Mouse (Mus musculus): ENCODE measurements around the gene Stk10. TPM values are rescaled to one million over a fixed set of nuclear protein-coding genes. Genes with fewer than 3 reads are reported as not detected.

Stk10 gene
- polyA plus RNA-seq, 1 experiment from 2014 or later, result 5.5 TPM

DNA sequence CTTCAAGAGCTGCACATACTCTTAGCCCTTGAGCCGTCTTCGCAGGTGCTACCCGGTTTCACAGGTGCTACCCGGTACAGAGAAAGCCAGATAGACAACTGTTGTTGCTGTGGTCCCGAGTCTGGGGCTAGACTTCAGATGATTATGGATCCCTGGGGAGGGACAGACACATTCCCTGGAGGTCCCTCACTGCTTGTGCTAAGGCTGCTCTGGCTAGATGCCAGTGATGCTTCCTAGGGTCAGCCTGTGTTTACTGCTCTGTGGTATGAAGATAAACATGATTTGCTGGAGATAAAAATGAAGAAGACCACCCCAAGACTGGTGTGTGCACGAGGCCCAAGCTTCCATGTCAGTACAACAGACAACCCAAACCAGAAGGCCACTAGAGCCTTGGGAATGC is 10.9 kb downstream of the Stk10 start:
- peaks cover 11% of the 10 kb centered on the region for H3K4me1 ChIP-seq (ENCODE audit: control insufficient read depth, insufficient read depth, low read length)
- no peak overlapping the region for H3K4me2 ChIP-seq (ENCODE audit: low read depth, low read length)
- H3K4me3 ChIP-seq (ENCODE audit: low read length), result no peak overlapping the region
- no peak overlapping the region for H3K27ac ChIP-seq (ENCODE audit: low read length)
- H3K36me3 ChIP-seq (ENCODE audit: control insufficient read depth, insufficient read depth), result no peaks in the 10 kb centered on the region
- no peaks in the 10 kb centered on the region for H3K27me3 ChIP-seq (ENCODE audit: control insufficient read depth, insufficient read depth, low read length)
- no peak overlapping the region for H3K9ac ChIP-seq (ENCODE audit: low read length)
- no peaks in the 10 kb centered on the region for H3K9me3 ChIP-seq (replicated peaks; ENCODE audit: control insufficient read depth, low read length)
- no peak for ATAC-seq (replicated peaks; ENCODE audit: extremely low read depth, insufficient read depth, low FRiP score)
- 78% methylated on average over 6 of the region's 6 CpGs for WGBS

DNA sequence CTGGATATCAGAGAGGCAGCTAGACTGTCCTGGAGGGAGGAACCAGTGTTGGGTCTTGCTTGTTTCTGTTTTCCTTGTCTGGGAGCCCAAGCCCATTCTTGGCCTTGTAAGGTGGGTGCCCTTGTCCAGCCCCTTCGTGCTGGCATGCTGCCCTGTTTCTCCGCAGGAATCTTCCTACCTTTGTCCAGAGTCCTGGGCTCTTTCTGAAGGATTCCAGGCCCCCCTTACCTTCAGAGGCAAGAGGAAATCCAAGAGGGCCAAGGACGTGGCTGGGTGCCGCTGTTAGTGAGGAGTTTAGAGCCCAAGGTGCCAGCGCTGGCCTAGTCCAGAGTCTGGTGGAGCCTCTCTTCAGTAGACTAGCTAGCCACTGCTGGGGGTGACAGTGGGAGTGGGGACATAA is 11.4 kb downstream of the Stk10 start:
- ATAC-seq (replicated peaks; ENCODE audit: extremely low read depth, insufficient read depth, low FRiP score), result no peak
- H3K27me3 ChIP-seq (ENCODE audit: control insufficient read depth, insufficient read depth, low read length), result no peaks in the 10 kb centered on the region
- no peak overlapping the region for H3K4me3 ChIP-seq (ENCODE audit: low read length)
- peaks cover 9% of the 10 kb centered on the region for H3K4me1 ChIP-seq (ENCODE audit: control insufficient read depth, insufficient read depth, low read length)
- H3K4me2 ChIP-seq (ENCODE audit: low read depth, low read length), result no peak overlapping the region
- WGBS, result 89% methylated on average over 5 of the region's 5 CpGs
- H3K27ac ChIP-seq (ENCODE audit: low read length), result no peak overlapping the region
- H3K36me3 ChIP-seq (ENCODE audit: control insufficient read depth, insufficient read depth), result no peaks in the 10 kb centered on the region
- no peaks in the 10 kb centered on the region for H3K9me3 ChIP-seq (replicated peaks; ENCODE audit: control insufficient read depth, low read length)
- no peak overlapping the region for H3K9ac ChIP-seq (ENCODE audit: low read length)

DNA sequence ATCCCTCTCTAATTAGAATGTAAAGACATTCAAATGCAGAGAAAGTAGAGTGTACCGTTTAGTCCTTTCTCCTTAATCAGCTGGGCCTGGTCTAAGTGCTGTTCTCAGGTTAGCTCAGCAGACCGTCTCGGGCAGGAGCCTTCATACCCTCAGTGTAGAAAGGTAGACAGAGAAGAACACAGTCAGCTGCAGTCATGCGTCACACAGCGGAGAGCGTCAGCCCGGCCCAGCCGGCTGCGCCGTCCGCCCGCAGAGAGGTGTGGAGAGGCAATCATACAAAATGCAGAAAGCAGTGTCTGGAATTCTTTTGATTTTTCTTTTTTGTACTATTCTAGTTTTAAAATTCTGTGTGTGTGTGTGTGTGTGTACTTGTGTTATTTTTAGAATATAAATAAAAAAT is 12.5 kb downstream of the Stk10 start:
- ATAC-seq (replicated peaks; ENCODE audit: extremely low read depth, insufficient read depth, low FRiP score), result no peak

DNA sequence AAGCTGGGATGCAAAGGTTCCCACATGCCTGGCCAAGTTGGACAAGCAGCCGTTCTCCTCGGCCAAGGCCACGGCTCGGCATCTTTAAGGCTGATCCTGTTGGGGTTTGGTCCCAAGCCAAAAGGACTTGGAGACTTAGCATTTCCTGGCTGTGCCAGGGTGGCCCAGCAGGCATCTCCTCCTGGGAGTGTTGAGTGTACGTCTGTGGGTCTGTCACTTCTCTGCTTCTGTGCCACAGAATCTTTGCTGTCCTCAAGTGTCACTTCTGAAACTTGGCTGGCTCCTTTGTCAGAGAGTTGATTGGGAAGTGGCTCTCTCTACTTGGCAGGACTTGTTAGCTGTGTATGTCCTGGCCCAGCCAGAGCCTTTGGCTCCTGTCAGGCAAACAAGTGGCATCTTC is 13.4 kb downstream of the Stk10 start:
- no peaks in the 10 kb centered on the region for H3K27me3 ChIP-seq (ENCODE audit: control insufficient read depth, insufficient read depth, low read length)
- H3K4me3 ChIP-seq (ENCODE audit: low read length), result no peak overlapping the region
- no peaks in the 10 kb centered on the region for H3K36me3 ChIP-seq (ENCODE audit: control insufficient read depth, insufficient read depth)
- no peak for ATAC-seq (replicated peaks; ENCODE audit: extremely low read depth, insufficient read depth, low FRiP score)
- no peaks in the 10 kb centered on the region for H3K9me3 ChIP-seq (replicated peaks; ENCODE audit: control insufficient read depth, low read length)
- peaks cover 12% of the 10 kb centered on the region for H3K4me1 ChIP-seq (ENCODE audit: control insufficient read depth, insufficient read depth, low read length)
- WGBS, result 38% methylated on average over 5 of the region's 5 CpGs
- no peak overlapping the region for H3K4me2 ChIP-seq (ENCODE audit: low read depth, low read length)
- H3K9ac ChIP-seq (ENCODE audit: low read length), result no peak overlapping the region
- H3K27ac ChIP-seq (ENCODE audit: low read length), result no peak overlapping the region

More for the DNA sequence above, 12.5 kb downstream of the Stk10 start:
- Histone ChIP-seq H3K4me2 (ENCODE audit: low read depth, low read length) (no peak overlapping the region), H3K9ac (ENCODE audit: low read length) (no peak overlapping the region), H3K4me3 (ENCODE audit: low read length) (no peak overlapping the region), H3K27me3 (ENCODE audit: control insufficient read depth, insufficient read depth, low read length) (no peaks in the 10 kb centered on the region), H3K27ac (ENCODE audit: low read length) (no peak overlapping the region), H3K4me1 (ENCODE audit: control insufficient read depth, insufficient read depth, low read length) (peaks cover 12% of the 10 kb centered on the region), H3K9me3 (replicated peaks; ENCODE audit: control insufficient read depth, low read length) (no peaks in the 10 kb centered on the region), H3K36me3 (ENCODE audit: control insufficient read depth, insufficient read depth) (no peaks in the 10 kb centered on the region)
- WGBS, result 84% methylated on average over 12 of the region's 12 CpGs

DNA sequence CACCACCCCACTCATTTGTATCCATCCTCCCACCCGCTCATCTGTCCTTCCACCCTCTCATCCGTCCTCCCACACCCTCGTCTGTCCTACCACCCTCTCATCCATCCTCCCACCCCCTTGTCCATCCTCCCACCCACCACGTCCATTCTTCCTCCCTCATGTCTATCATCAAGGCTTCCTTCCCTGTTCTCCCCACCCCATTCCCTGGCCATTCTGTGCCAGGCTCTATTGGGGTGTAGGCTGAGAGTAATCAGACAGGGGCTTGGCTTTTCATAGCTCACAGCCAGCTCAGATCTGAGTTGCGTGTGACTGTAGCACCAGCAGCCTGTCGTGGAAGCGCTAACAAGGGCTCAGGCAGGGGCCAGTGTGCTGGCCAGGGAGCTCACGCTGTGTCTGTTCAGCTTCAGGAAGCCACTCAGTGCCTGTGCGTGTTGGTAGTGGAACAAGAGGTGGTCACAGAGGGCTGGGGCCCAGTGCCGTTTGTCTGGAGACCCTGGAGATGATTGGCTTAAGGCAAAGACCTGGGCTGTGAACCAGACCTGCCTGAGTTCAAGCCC is 14.4 kb downstream of the Stk10 start:
- no peak for ATAC-seq (replicated peaks; ENCODE audit: extremely low read depth, insufficient read depth, low FRiP score)
- Histone ChIP-seq H3K4me2 (ENCODE audit: low read depth, low read length) (no peak overlapping the region), H3K4me1 (ENCODE audit: control insufficient read depth, insufficient read depth, low read length) (peaks cover 20% of the 10 kb centered on the region), H3K4me3 (ENCODE audit: low read length) (no peak overlapping the region), H3K36me3 (ENCODE audit: control insufficient read depth, insufficient read depth) (no peaks in the 10 kb centered on the region), H3K27ac (ENCODE audit: low read length) (no peak overlapping the region), H3K27me3 (ENCODE audit: control insufficient read depth, insufficient read depth, low read length) (no peaks in the 10 kb centered on the region), H3K9ac (ENCODE audit: low read length) (no peak overlapping the region), H3K9me3 (replicated peaks; ENCODE audit: control insufficient read depth, low read length) (no peaks in the 10 kb centered on the region)
- WGBS, result 64% methylated on average over 10 of the region's 10 CpGs

DNA sequence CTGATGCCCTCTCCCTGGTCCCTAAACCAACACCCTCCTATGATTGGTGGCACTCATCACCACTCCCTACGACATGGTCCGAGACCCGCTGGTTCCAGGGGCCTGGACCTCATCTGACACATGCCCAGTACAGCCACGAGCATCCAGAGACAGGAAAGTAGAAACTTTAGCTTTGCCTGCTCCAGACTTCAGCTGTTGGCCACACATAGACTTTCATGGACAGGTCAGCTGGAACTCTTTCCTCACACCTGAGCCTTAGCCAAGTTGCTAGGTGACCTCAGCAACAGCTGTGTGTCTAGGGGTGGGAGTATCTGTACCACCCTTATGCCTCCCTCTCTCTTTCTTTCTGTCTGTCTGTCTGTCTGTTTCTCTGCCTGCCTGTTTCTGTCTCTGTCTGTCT is 15.1 kb downstream of the Stk10 start:
- H3K4me1 ChIP-seq (ENCODE audit: control insufficient read depth, insufficient read depth, low read length), result peaks cover 25% of the 10 kb centered on the region
- H3K27me3 ChIP-seq (ENCODE audit: control insufficient read depth, insufficient read depth, low read length), result no peaks in the 10 kb centered on the region
- no peak overlapping the region for H3K4me3 ChIP-seq (ENCODE audit: low read length)
- H3K4me2 ChIP-seq (ENCODE audit: low read depth, low read length), result no peak overlapping the region
- no peak overlapping the region for H3K27ac ChIP-seq (ENCODE audit: low read length)
- no peaks in the 10 kb centered on the region for H3K36me3 ChIP-seq (ENCODE audit: control insufficient read depth, insufficient read depth)
- 56% methylated on average over 4 of the region's 4 CpGs for WGBS
- H3K9me3 ChIP-seq (replicated peaks; ENCODE audit: control insufficient read depth, low read length), result no peaks in the 10 kb centered on the region
- no peak overlapping the region for H3K9ac ChIP-seq (ENCODE audit: low read length)
- ATAC-seq (replicated peaks; ENCODE audit: extremely low read depth, insufficient read depth, low FRiP score), result no peak

DNA sequence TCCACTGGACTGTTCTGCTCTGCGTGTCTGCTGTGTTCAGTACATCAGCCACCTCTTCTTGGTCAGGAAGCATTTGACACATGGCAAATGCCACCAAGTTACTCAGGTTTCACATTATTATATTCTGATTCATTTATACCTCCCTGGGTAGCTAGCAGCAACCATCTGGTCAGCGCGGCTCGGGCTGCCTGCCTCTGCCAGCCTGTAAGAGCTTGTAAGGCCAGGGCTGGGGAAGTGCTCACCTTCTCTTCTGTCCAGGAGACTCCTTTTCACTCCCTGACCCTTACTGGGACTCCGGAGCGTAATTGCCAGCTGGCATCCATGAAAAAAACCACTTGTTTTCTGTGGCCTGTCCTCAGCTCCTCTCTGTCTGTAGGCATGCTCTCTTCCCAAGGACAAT is 16.1 kb downstream of the Stk10 start:
- no peaks in the 10 kb centered on the region for H3K27me3 ChIP-seq (ENCODE audit: control insufficient read depth, insufficient read depth, low read length)
- no peak overlapping the region for H3K27ac ChIP-seq (ENCODE audit: low read length)
- 84% methylated on average over 6 of the region's 6 CpGs for WGBS
- no peaks in the 10 kb centered on the region for H3K9me3 ChIP-seq (replicated peaks; ENCODE audit: control insufficient read depth, low read length)
- peaks cover 35% of the 10 kb centered on the region for H3K4me1 ChIP-seq (ENCODE audit: control insufficient read depth, insufficient read depth, low read length)
- H3K36me3 ChIP-seq (ENCODE audit: control insufficient read depth, insufficient read depth), result no peaks in the 10 kb centered on the region
- no peak overlapping the region for H3K4me2 ChIP-seq (ENCODE audit: low read depth, low read length)
- H3K9ac ChIP-seq (ENCODE audit: low read length), result no peak overlapping the region
- no peak for ATAC-seq (replicated peaks; ENCODE audit: extremely low read depth, insufficient read depth, low FRiP score)
- no peak overlapping the region for H3K4me3 ChIP-seq (ENCODE audit: low read length)

DNA sequence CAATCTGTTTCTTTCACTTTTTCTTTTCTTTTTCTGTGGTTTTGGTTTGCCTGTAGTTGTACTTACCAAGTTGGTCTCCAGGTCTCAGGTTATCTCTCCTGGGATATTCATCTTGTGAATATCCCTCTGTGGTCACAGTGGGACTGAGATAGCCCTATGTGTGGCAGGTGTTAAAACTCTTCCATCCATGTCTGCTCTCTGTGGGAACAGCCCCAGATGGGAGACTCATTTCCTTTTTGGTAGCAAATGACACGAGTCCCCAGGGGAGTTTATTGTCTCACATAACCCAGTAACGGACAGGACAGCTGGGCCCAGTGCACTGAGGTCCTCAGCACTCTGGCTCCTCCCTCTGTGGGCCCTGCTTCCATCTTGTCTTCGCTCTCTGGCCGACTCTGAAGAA is 17.0 kb downstream of the Stk10 start:
- Histone ChIP-seq H3K4me1 (ENCODE audit: control insufficient read depth, insufficient read depth, low read length) (peaks cover 41% of the 10 kb centered on the region), H3K27ac (ENCODE audit: low read length) (no peak overlapping the region), H3K9ac (ENCODE audit: low read length) (no peak overlapping the region), H3K27me3 (ENCODE audit: control insufficient read depth, insufficient read depth, low read length) (no peaks in the 10 kb centered on the region), H3K4me3 (ENCODE audit: low read length) (no peak overlapping the region), H3K4me2 (ENCODE audit: low read depth, low read length) (no peak overlapping the region), H3K36me3 (ENCODE audit: control insufficient read depth, insufficient read depth) (no peaks in the 10 kb centered on the region), H3K9me3 (replicated peaks; ENCODE audit: control insufficient read depth, low read length) (no peaks in the 10 kb centered on the region)
- ATAC-seq (replicated peaks; ENCODE audit: extremely low read depth, insufficient read depth, low FRiP score), result no peak
- WGBS, result 66% methylated on average over 4 of the region's 4 CpGs

DNA sequence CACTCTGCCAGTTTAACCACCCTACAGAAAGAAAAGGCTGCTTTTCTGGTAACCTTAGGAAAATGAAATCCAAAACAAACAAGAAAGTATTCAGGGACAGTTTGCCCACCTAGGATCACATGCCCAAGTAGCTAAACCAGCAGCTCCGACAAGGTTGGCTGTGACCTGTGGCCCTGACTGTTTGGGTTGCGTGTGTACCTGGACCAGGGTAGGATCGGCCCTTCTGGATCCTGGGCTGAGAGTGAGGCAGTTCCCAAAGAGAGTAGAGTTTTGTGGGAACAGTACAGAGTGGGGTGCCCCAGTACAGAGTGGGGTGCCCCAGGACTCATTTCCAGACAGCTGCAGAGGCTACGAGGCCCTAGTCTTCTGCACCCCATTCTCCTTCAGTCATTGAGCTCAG is 18.0 kb downstream of the Stk10 start:
- Histone ChIP-seq H3K36me3 (ENCODE audit: control insufficient read depth, insufficient read depth) (no peaks in the 10 kb centered on the region), H3K27me3 (ENCODE audit: control insufficient read depth, insufficient read depth, low read length) (no peaks in the 10 kb centered on the region), H3K9ac (ENCODE audit: low read length) (no peak overlapping the region), H3K27ac (ENCODE audit: low read length) (no peak overlapping the region), H3K4me3 (ENCODE audit: low read length) (no peak overlapping the region), H3K4me2 (ENCODE audit: low read depth, low read length) (no peak overlapping the region), H3K4me1 (ENCODE audit: control insufficient read depth, insufficient read depth, low read length) (peaks cover 45% of the 10 kb centered on the region), H3K9me3 (replicated peaks; ENCODE audit: control insufficient read depth, low read length) (no peaks in the 10 kb centered on the region)
- WGBS, result 92% methylated on average over 4 of the region's 4 CpGs
- ATAC-seq (replicated peaks; ENCODE audit: extremely low read depth, insufficient read depth, low FRiP score), result no peak
